Comparison of ENCODE assay signal across 28 mouse cellular contexts in genomic region chr14:46421823-46422222, GRCm38 (mm10). TPM values are rescaled to one million over a fixed set of nuclear protein-coding genes. Genes with fewer than 3 reads are reported as not detected.
DNase-seq lines count a peak whose midpoint lies in the region; ATAC-seq and TF ChIP-seq lines count a peak whose summit lies in the region.
"Had no signal": no experiment of that assay in that cellular context is flagged by ENCODE, and none has a peak within 500 bp of the region (broad histone marks: within the 10 kb centered on the region; RNA-seq: fewer than 3 reads in every experiment).

No protein-coding gene starts in this region.

- H3K4me2 ChIP-seq in forebrain, embryonic 13.5 days: no peak overlapping the region
- no peak overlapping the region for H3K4me2 ChIP-seq in forebrain, embryonic 16.5 days (ENCODE audit: low read length)
- no peak overlapping the region for H3K4me2 ChIP-seq in forebrain, embryonic 14.5 days (ENCODE audit: low read length)
- H3K4me2 ChIP-seq in midbrain, embryonic 11.5 days: no peak overlapping the region
- H3K4me2 ChIP-seq in midbrain, postnatal 0 days (ENCODE audit: low read depth, low read length, poor library complexity, severe bottlenecking): no peak overlapping the region
- H3K4me2 ChIP-seq: embryonic facial prominence, embryonic 13.5 days; embryonic facial prominence, embryonic 15.5 days had no signal

- peaks cover 13% of the 10 kb centered on the region; the same call in 1 of the 2 replicates for H3K4me1 ChIP-seq in forebrain, embryonic 13.5 days
- peaks cover 26% of the 10 kb centered on the region for H3K4me1 ChIP-seq in forebrain, embryonic 10.5 days
- peaks cover 9% of the 10 kb centered on the region for H3K4me1 ChIP-seq in forebrain, embryonic 16.5 days (replicated peaks; ENCODE audit: control insufficient read depth, insufficient read depth, low read length)
- H3K4me1 ChIP-seq in forebrain, embryonic 14.5 days (ENCODE audit: control insufficient read depth, insufficient read depth, low read length): no peaks in the 10 kb centered on the region; the same call in 1 of the 2 replicates
- H3K4me1 ChIP-seq in midbrain, embryonic 11.5 days (ENCODE audit: control insufficient read depth, insufficient read depth, low read length): peaks cover 3% of the 10 kb centered on the region; the same call in 1 of the 2 replicates
- H3K4me1 ChIP-seq in midbrain, postnatal 0 days (ENCODE audit: insufficient read depth, low read length): no peaks in the 10 kb centered on the region
- H3K4me1 ChIP-seq: embryonic facial prominence, embryonic 15.5 days had no signal

- H3K9ac ChIP-seq in forebrain, embryonic 13.5 days: no peak overlapping the region
- no peak overlapping the region for H3K9ac ChIP-seq in forebrain, embryonic 16.5 days (replicated peaks; ENCODE audit: low read depth, low read length)
- no peak overlapping the region for H3K9ac ChIP-seq in forebrain, embryonic 14.5 days (ENCODE audit: low read length)
- H3K9ac ChIP-seq in midbrain, embryonic 11.5 days (ENCODE audit: low read length): no peak overlapping the region
- H3K9ac ChIP-seq in midbrain, postnatal 0 days (replicated peaks; ENCODE audit: low read length, poor library complexity, severe bottlenecking): no peak overlapping the region
- H3K9ac ChIP-seq: embryonic facial prominence, embryonic 13.5 days; embryonic facial prominence, embryonic 15.5 days had no signal

- WGBS in forebrain, embryonic 13.5 days: 85% methylated on average over 3 of the region's 3 CpGs
- WGBS in forebrain, embryonic 10.5 days: 87% methylated on average over 3 of the region's 3 CpGs
- WGBS in forebrain, embryonic 16.5 days: 62% methylated on average over 3 of the region's 3 CpGs
- WGBS in forebrain, embryonic 14.5 days: 81% methylated on average over 3 of the region's 3 CpGs
- 93% methylated on average over 3 of the region's 3 CpGs for WGBS in midbrain, embryonic 11.5 days
- 88% methylated on average over 3 of the region's 3 CpGs for whole genome bisulfite sequencing in midbrain, postnatal 0 days

- peaks cover 8% of the 10 kb centered on the region; the same call in 1 of the 2 replicates for H3K27me3 ChIP-seq in forebrain, embryonic 13.5 days
- peaks cover 13% of the 10 kb centered on the region; the same call in 1 of the 2 replicates for H3K27me3 ChIP-seq in forebrain, embryonic 10.5 days (ENCODE audit: poor library complexity, severe bottlenecking)
- peaks cover 3% of the 10 kb centered on the region; the same call in 1 of the 2 replicates for H3K27me3 ChIP-seq in forebrain, embryonic 16.5 days (replicated peaks; ENCODE audit: control insufficient read depth, insufficient read depth, low read length)
- no peaks in the 10 kb centered on the region for H3K27me3 ChIP-seq in forebrain, embryonic 14.5 days (replicated peaks; ENCODE audit: control insufficient read depth, insufficient read depth, low read length)
- H3K27me3 ChIP-seq in midbrain, embryonic 11.5 days (ENCODE audit: control insufficient read depth, insufficient read depth, low read length): no peaks in the 10 kb centered on the region
- no peaks in the 10 kb centered on the region for H3K27me3 ChIP-seq in midbrain, postnatal 0 days (ENCODE audit: insufficient read depth, low read length)
- H3K27me3 ChIP-seq: CH12.LX; embryonic facial prominence, embryonic 13.5 days; embryonic facial prominence, embryonic 15.5 days; Patski had no signal

- no peak overlapping the region for H3K27ac ChIP-seq in forebrain, embryonic 13.5 days
- no peak overlapping the region for H3K27ac ChIP-seq in forebrain, embryonic 10.5 days
- H3K27ac ChIP-seq in forebrain, embryonic 16.5 days (ENCODE audit: low read length): no peak overlapping the region
- no peak overlapping the region for H3K27ac ChIP-seq in forebrain, embryonic 14.5 days (ENCODE audit: low read depth, low read length)
- H3K27ac ChIP-seq in midbrain, embryonic 11.5 days (ENCODE audit: low read depth, low read length): no peak overlapping the region
- no peak overlapping the region for H3K27ac ChIP-seq in midbrain, postnatal 0 days (ENCODE audit: low read depth, low read length)
- H3K27ac ChIP-seq: embryonic facial prominence, embryonic 13.5 days; embryonic facial prominence, embryonic 15.5 days had no signal

- ATAC-seq in forebrain, embryonic 13.5 days: peak; percentile 65; the same call in 1 of the 2 replicates
- ATAC-seq in forebrain, embryonic 16.5 days: peak; percentile 80
- ATAC-seq in forebrain, embryonic 14.5 days: no peak
- no peak for ATAC-seq in midbrain, embryonic 11.5 days (ENCODE audit: low FRiP score)
- ATAC-seq in midbrain, postnatal 0 days (ENCODE audit: low FRiP score): no peak
- ATAC-seq: activated CD4-positive, CD25-positive, alpha-beta regulatory T cell, adult 4 months; CD4-positive, CD25-positive, alpha-beta regulatory T cell, adult 4 months; Patski had no signal

- H3K36me3 ChIP-seq in forebrain, embryonic 13.5 days (ENCODE audit: poor library complexity, severe bottlenecking): no peaks in the 10 kb centered on the region
- no peaks in the 10 kb centered on the region for H3K36me3 ChIP-seq in forebrain, embryonic 10.5 days (replicated peaks)
- no peaks in the 10 kb centered on the region for H3K36me3 ChIP-seq in forebrain, embryonic 16.5 days (ENCODE audit: control insufficient read depth, insufficient read depth)
- H3K36me3 ChIP-seq in forebrain, embryonic 14.5 days (ENCODE audit: control insufficient read depth, insufficient read depth, low read length): no peaks in the 10 kb centered on the region
- H3K36me3 ChIP-seq in midbrain, embryonic 11.5 days (ENCODE audit: control insufficient read depth, insufficient read depth, low read length): no peaks in the 10 kb centered on the region
- H3K36me3 ChIP-seq in midbrain, postnatal 0 days (ENCODE audit: insufficient read depth, low read length): no peaks in the 10 kb centered on the region
- H3K36me3 ChIP-seq: embryonic facial prominence, embryonic 13.5 days; embryonic facial prominence, embryonic 15.5 days; G1E had no signal

- no peak for TF ChIP-seq CTCF in midbrain, postnatal 0 days (IDR thresholded peaks at IDR 0.05)

- no peaks in the 10 kb centered on the region; the same call in 1 of the 2 replicates for H3K9me3 ChIP-seq in forebrain, embryonic 13.5 days (replicated peaks)
- 0 out of 2 replicates have a peak, but pooled peaks cover 4% of the 10 kb centered on the region for H3K9me3 ChIP-seq in forebrain, embryonic 10.5 days
- H3K9me3 ChIP-seq in forebrain, embryonic 16.5 days (ENCODE audit: control insufficient read depth, low read length): no peaks in the 10 kb centered on the region
- H3K9me3 ChIP-seq in forebrain, embryonic 14.5 days (replicated peaks; ENCODE audit: control insufficient read depth, low read length): no peaks in the 10 kb centered on the region
- no peaks in the 10 kb centered on the region for H3K9me3 ChIP-seq in midbrain, embryonic 11.5 days (ENCODE audit: control insufficient read depth, low read length)
- H3K9me3 ChIP-seq in midbrain, postnatal 0 days (ENCODE audit: low read length): no peaks in the 10 kb centered on the region
- H3K9me3 ChIP-seq: embryonic facial prominence, embryonic 13.5 days; embryonic facial prominence, embryonic 15.5 days; G1E had no signal

- no peak for DNase-seq in forebrain, embryonic 10.5 days (ENCODE audit: extremely low spot score, low spot score)
- DNase-seq in forebrain, embryonic 14.5 days (ENCODE audit: low spot score): no peak
- DNase-seq in midbrain, embryonic 11.5 days (ENCODE audit: low spot score, missing footprints): peak; percentile 2
- no peak for DNase-seq in midbrain, postnatal 0 days (ENCODE audit: low spot score)
- DNase-seq: adrenal gland, adult 8-10 months; adrenal gland, postnatal 36 days; B cell, adult 2 months; cerebellum, adult 11 months; cerebellum, adult 18-20 months; cerebellum, adult 8-10 months; cerebellum, adult 9-11 months; cerebellum, postnatal 36 days; embryo, embryonic 11 days had no signal

- H3K4me3 ChIP-seq in forebrain, embryonic 13.5 days: no peak overlapping the region
- no peak overlapping the region for H3K4me3 ChIP-seq in forebrain, embryonic 10.5 days
- no peak overlapping the region for H3K4me3 ChIP-seq in forebrain, embryonic 16.5 days (replicated peaks; ENCODE audit: low read length)
- no peak overlapping the region for H3K4me3 ChIP-seq in forebrain, embryonic 14.5 days (ENCODE audit: low read depth, low read length)
- no peak overlapping the region for H3K4me3 ChIP-seq in midbrain, embryonic 11.5 days (ENCODE audit: low read depth, low read length)
- H3K4me3 ChIP-seq in midbrain, postnatal 0 days (ENCODE audit: low read depth, low read length): no peak overlapping the region
- H3K4me3 ChIP-seq: embryonic facial prominence, embryonic 13.5 days; embryonic facial prominence, embryonic 15.5 days; erythroblast, embryonic 14.5 days had no signal

RNA-seq across cellular contexts. Expression of gene Bmp4, which starts 31.4 kb away (rescaled TPM):
- 2.4 and 3.8 TPM in 2 replicates for polyA plus RNA-seq in forebrain, embryonic 13.5 days (2015; fragmentation: Nextera tagmentation; extraction: Ambion mirVana)
- 22.7 and 25.5 TPM in 2 replicates for polyA plus RNA-seq in forebrain, embryonic 10.5 days (2016; fragmentation: Nextera tagmentation; extraction: Ambion mirVana)
- polyA plus RNA-seq in forebrain, embryonic 16.5 days (2015; fragmentation: Nextera tagmentation; extraction: Ambion mirVana): 3.2 and 7.4 TPM in 2 replicates
- 1.2 and 1.7 TPM in 2 replicates for polyA plus RNA-seq in forebrain, embryonic 14.5 days (2014; fragmentation: Nextera tagmentation; extraction: Ambion mirVana)
- polyA plus RNA-seq in midbrain, embryonic 11.5 days (2014; fragmentation: Nextera tagmentation; extraction: Ambion mirVana): 4.7 and 6.8 TPM in 2 replicates
- total RNA-seq in midbrain, postnatal 0 days (2014; rRNA removed): 5.1 and 7.0 TPM in 2 replicates
- 4.6 and 7.5 TPM in 2 replicates for polyA plus RNA-seq in midbrain, postnatal 0 days (2015; fragmentation: Nextera tagmentation; extraction: Ambion mirVana)
- total RNA-seq: CH12.LX; common myeloid progenitor, adult 5-6 weeks had no signal
- polyA plus RNA-seq: CD4-positive, CD25-positive, alpha-beta regulatory T cell, adult 4 months; erythroblast, embryonic 14.5 days; G1E had no signal

RNA-seq across cellular contexts. Expression of gene Gm15217, which starts 42.6 kb away (rescaled TPM):
- not detected in 2 replicates for polyA plus RNA-seq in forebrain, embryonic 13.5 days (2015; fragmentation: Nextera tagmentation; extraction: Ambion mirVana)
- 0.20 TPM in 1 of 2 replicates, not detected in the other for polyA plus RNA-seq in forebrain, embryonic 10.5 days (2016; fragmentation: Nextera tagmentation; extraction: Ambion mirVana)
- not detected in 2 replicates for polyA plus RNA-seq in forebrain, embryonic 16.5 days (2015; fragmentation: Nextera tagmentation; extraction: Ambion mirVana)
- polyA plus RNA-seq in forebrain, embryonic 14.5 days (2014; fragmentation: Nextera tagmentation; extraction: Ambion mirVana): not detected in 2 replicates
- polyA plus RNA-seq in midbrain, embryonic 11.5 days (2014; fragmentation: Nextera tagmentation; extraction: Ambion mirVana): not detected in 2 replicates
- not detected in 2 replicates for total RNA-seq in midbrain, postnatal 0 days (2014; rRNA removed)
- polyA plus RNA-seq in midbrain, postnatal 0 days (2015; fragmentation: Nextera tagmentation; extraction: Ambion mirVana): not detected in 2 replicates
- total RNA-seq: adrenal gland, adult 18-20 months; adrenal gland, adult 8-10 months; adrenal gland, postnatal 14 days; adrenal gland, postnatal 36 days; CH12.LX; common myeloid progenitor, adult 5-6 weeks; G1E had no signal
- polyA plus RNA-seq: activated CD4-positive, CD25-positive, alpha-beta regulatory T cell, adult 4 months; CD4-positive, CD25-positive, alpha-beta regulatory T cell, adult 4 months; embryonic facial prominence, embryonic 11.5 days; embryonic facial prominence, embryonic 15.5 days; erythroblast, embryonic 14.5 days; frontal cortex, adult 2 months; G1E; Patski had no signal

Comparison
In these comparisons a context has a peak if more than half of its experiments do, and no peak if none do; other contexts are left out.
1. ATAC-seq: peak in forebrain, embryonic 13.5 days (single experiment) and forebrain, embryonic 16.5 days (single experiment); none in forebrain, embryonic 14.5 days (single experiment), midbrain, embryonic 11.5 days (single experiment) and midbrain, postnatal 0 days (single experiment).